Mouse (Mus musculus) midbrain, embryonic 11.5 days (tissue): ENCODE measurements around the gene Limch1. TPM values are rescaled to one million over a fixed set of nuclear protein-coding genes. Genes with fewer than 3 reads are reported as not detected.

Experiments
- ATAC-seq: fragments of 200-750 bp; cut with Nextera tagmentation; 2 replicates; pipeline ENCODE4 v1.8.0; 2017; ENCODE audit warnings: moderate TSS enrichment, moderate library complexity; ENCODE audit not compliant: low FRiP score
- DNase-seq: peaks from one replicate; pipeline ENCODE4 v3.0.0; 2015; ENCODE audit warnings: low spot score; ENCODE audit errors: missing footprints
- H3K27ac ChIP-seq: fragments of 300-500 bp; sonication (generic); 2 replicates; pipeline ENCODE4 v1.5.1; 2014; ENCODE audit warnings: low read depth, low read length
- H3K27me3 ChIP-seq: fragments of 300-500 bp; sonication (generic); 2 replicates; pipeline ENCODE4 v1.6.1; 2014; ENCODE audit warnings: mild to moderate bottlenecking, low read length, moderate library complexity, mixed read lengths; ENCODE audit not compliant: control insufficient read depth, insufficient read depth
- H3K36me3 ChIP-seq: fragments of 300-500 bp; sonication (generic); 2 replicates; pipeline ENCODE4 v1.6.1; 2014; ENCODE audit warnings: mild to moderate bottlenecking, low read length, moderate library complexity, mixed read lengths; ENCODE audit not compliant: control insufficient read depth, insufficient read depth
- H3K4me1 ChIP-seq: fragments of 300-500 bp; sonication (generic); 2 replicates; pipeline ENCODE4 v1.6.1; 2014; ENCODE audit warnings: low read length; ENCODE audit not compliant: control insufficient read depth, insufficient read depth
- H3K4me2 ChIP-seq: fragments of 300-500 bp; sonication (generic); 2 replicates; pipeline ENCODE4 v1.6.1; 2014; ENCODE audit warnings: mild to moderate bottlenecking, moderate library complexity
- H3K4me3 ChIP-seq: fragments of 300-500 bp; sonication (generic); 2 replicates; pipeline ENCODE4 v1.5.1; 2014; ENCODE audit warnings: low read depth, low read length
- H3K9ac ChIP-seq: fragments of 300-500 bp; sonication (generic); 2 replicates; pipeline ENCODE4 v1.6.1; 2014; ENCODE audit warnings: low read length
- H3K9me3 ChIP-seq: fragments of 300-500 bp; sonication (generic); 2 replicates; pipeline ENCODE4 v1.6.1; 2016; ENCODE audit warnings: low read length; ENCODE audit not compliant: control insufficient read depth
- WGBS: fragments of 180-500 bp; shearing (Covaris S2); extraction: QIAGEN DNeasy Blood & Tissue Kit; methylation state at CpG from one replicate; pipeline ENCODE4 v1.1.7; 2014; 5-methylcytosine and 5-hydroxymethylcytosine counted together
- polyA plus RNA-seq: library from polyadenylated mRNA; unstranded; fragments of >200 nt; fragmentation: Nextera tagmentation; extraction: Ambion mirVana; gene quantifications from 2 replicates; pipeline ENCODE4 v1.2.1, GENCODE M21; 2014

Limch1 gene
- polyA plus RNA-seq, 1 experiment from 2014 or later, result 50.5 TPM

DNA sequence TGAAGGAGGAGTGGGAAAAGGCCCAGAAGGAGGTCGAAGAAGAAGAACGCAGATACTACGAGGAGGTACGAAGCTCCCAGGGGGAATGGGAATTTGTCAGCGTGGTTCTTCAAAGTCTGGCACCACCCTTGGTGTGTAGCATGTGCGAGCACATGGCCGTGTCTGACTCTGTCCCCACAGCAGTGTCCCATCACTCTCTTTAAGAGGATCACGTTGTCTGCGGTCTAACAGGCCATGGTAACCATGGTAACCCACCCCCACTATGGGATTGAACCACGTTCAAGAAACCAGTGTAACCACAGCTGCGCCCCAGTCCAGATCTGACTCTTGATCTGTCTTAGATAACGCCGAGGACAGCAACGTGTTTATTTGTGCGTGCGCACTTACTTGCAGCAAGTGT is 283.2 kb downstream of the Limch1 start:
- 67% methylated on average over 16 of the region's 16 CpGs for WGBS
- Histone ChIP-seq H3K9ac (no peak overlapping the region), H3K4me1 (no peaks in the 10 kb centered on the region; the same call in none of the 2 replicates), H3K4me3 (no peak overlapping the region), H3K4me2 (no peak overlapping the region), H3K27ac (no peak overlapping the region), H3K27me3 (no peaks in the 10 kb centered on the region), H3K36me3 (no peaks in the 10 kb centered on the region), H3K9me3 (no peaks in the 10 kb centered on the region)
- ATAC-seq (peak; percentile 78), DNase-seq (peak; percentile 77)

DNA sequence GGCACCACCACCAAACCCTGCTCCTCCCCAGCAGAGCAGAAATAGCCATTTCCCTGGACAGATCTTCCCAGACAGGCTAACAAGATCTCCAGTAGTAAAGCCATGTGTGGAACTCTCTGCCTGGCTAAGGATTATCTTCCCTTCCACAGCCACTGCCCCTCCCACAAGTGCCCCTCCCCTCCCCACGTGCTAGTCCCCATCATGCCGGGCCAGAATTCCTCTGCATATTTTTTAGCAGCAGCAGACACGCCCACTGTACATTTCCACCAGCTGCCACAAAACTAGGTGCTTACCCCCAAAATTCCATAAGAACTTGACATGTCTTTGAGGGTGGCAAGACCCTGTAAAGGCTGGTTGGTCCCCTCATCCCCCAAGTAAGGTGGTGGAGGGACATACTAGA is 284.3 kb downstream of the Limch1 start:
- H3K9me3 ChIP-seq, result no peaks in the 10 kb centered on the region
- H3K9ac ChIP-seq, result no peak overlapping the region
- no peak overlapping the region for H3K27ac ChIP-seq
- WGBS, result 55% methylated on average over 3 of the region's 3 CpGs
- H3K4me3 ChIP-seq, result no peak overlapping the region
- no peaks in the 10 kb centered on the region; the same call in none of the 2 replicates for H3K4me1 ChIP-seq
- DNase-seq, result peak; percentile 68
- ATAC-seq, result no peak
- H3K4me2 ChIP-seq, result no peak overlapping the region
- no peaks in the 10 kb centered on the region for H3K36me3 ChIP-seq
- H3K27me3 ChIP-seq, result no peaks in the 10 kb centered on the region

DNA sequence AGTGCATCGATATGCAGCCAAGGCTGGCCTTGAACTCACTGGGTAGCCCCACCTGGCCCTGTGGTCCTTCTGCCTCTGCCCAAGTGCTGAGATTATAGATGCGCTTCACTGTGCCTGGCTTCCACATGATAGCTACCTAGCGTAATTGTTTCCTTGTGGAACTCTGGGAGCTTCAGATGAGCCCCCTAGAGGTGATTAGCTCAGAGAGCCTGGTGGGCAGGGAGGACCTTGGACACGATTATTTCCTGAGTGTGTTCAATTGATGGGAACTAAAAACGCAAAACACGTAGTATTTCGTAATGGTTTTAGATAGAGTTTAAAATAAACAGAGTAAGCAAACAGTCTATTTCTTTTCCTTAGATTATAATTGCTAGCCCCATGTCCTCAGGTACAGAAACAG is 287.0 kb downstream of the Limch1 start:
- no peak overlapping the region for H3K9ac ChIP-seq
- WGBS, result 79% methylated on average over 7 of the region's 7 CpGs
- no peaks in the 10 kb centered on the region; the same call in none of the 2 replicates for H3K4me1 ChIP-seq
- no peak overlapping the region for H3K4me3 ChIP-seq
- no peaks in the 10 kb centered on the region for H3K27me3 ChIP-seq
- DNase-seq (peak; percentile 83), ATAC-seq (no peak)
- H3K4me2 ChIP-seq, result no peak overlapping the region
- no peak overlapping the region for H3K27ac ChIP-seq
- no peaks in the 10 kb centered on the region for H3K36me3 ChIP-seq
- H3K9me3 ChIP-seq, result no peaks in the 10 kb centered on the region

DNA sequence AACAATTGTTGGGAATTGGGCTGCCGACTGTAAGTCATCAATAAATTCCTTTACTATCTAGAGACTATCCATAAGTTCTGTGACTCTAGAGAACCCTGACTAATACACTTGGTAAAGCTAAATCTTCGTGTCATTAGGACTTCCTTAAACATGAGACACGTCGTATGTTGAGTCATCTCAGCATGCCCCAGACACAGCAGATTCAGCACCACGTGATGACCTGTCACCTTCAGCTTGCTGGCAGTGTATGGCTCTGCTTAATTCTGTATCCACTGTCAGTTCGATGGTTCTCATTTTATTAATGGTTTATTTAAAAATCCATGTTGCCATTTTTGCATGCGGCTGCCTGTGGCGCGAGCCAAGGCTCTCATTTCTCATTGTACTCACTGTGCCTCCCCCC is 298.3 kb downstream of the Limch1 start:
- H3K36me3 ChIP-seq, result no peaks in the 10 kb centered on the region
- H3K4me3 ChIP-seq, result no peak overlapping the region
- no peaks in the 10 kb centered on the region for H3K9me3 ChIP-seq
- ATAC-seq, result no peak
- no peaks in the 10 kb centered on the region for H3K4me1 ChIP-seq
- WGBS, result 85% methylated on average over 8 of the region's 9 CpGs
- H3K4me2 ChIP-seq, result no peak overlapping the region
- no peaks in the 10 kb centered on the region for H3K27me3 ChIP-seq
- no peak for DNase-seq
- H3K27ac ChIP-seq, result no peak overlapping the region
- no peak overlapping the region for H3K9ac ChIP-seq

DNA sequence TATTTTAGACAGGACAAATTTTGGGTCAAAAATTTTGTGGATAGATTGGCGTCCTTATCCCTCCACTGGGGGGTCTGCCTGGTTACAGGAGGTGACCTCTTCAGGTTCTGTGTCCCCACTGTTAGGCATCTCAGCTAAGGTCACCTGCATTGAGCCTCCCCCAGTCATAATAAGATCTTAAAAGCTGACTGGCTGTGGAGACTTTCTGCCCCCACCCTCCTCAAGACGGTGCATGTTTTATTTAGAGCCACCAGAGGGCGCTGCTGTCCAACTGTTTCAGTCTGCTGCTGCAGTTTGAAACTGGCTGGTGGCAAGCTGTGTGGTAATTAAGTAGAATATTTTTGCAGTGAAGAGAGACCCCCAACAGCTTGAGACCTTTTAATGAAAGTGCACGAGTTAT is 302.4 kb downstream of the Limch1 start:
- Histone ChIP-seq H3K9me3 (no peaks in the 10 kb centered on the region), H3K9ac (no peak overlapping the region), H3K36me3 (no peaks in the 10 kb centered on the region), H3K4me2 (no peak overlapping the region), H3K27me3 (no peaks in the 10 kb centered on the region), H3K4me3 (no peak overlapping the region), H3K27ac (no peak overlapping the region), H3K4me1 (no peaks in the 10 kb centered on the region)
- DNase-seq (peak; percentile 96), ATAC-seq (peak; percentile 59)
- WGBS, result 11% methylated on average over 4 of the region's 4 CpGs

DNA sequence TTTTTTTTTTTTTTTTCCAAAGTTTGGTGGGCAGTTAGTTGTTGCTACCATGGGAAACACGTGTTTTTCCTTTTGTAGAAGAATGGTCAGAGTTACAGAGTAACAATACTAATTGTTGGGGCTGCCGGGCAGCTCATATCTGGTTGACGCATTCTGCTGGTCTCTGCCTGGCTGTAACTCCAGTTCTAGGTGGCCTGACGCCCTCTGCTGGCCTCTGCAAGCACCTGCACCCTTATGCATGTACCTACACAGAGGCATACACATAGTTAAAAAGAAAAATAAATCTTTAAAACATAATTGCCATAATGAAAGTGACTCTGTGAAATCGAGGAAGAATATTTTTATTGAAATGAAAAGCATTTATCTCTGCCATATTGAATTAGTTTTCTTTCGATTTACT is 312.2 kb downstream of the Limch1 start:
- WGBS, result 90% methylated on average over 6 of the region's 6 CpGs

DNA sequence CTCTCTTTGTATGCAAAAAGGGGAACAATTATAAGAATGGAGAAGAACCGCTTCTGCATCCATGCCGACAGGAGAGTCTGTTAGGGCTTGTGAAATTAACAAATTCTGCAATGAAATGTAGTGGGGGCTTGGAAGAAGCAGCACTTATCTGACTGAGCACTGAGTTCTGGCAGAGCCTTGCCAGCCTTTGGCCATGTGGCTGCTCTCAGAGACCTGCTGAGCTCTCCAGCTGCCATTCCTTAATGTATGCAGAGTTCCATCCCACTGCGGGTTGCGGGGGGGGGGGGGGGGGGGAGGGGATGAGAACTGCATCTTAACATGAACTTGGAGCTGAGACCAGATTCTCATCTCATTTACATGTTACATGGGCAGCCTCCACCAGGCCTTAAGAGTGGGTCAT is 314.9 kb downstream of the Limch1 start:
- whole genome bisulfite sequencing, result 47% methylated on average over 3 of the region's 4 CpGs
- Histone ChIP-seq H3K4me3 (no peak overlapping the region), H3K36me3 (no peaks in the 10 kb centered on the region), H3K27ac (no peak overlapping the region), H3K4me1 (no peaks in the 10 kb centered on the region), H3K27me3 (no peaks in the 10 kb centered on the region), H3K4me2 (no peak overlapping the region), H3K9me3 (no peaks in the 10 kb centered on the region), H3K9ac (no peak overlapping the region)
- ATAC-seq, result no peak
- DNase-seq, result no peak

More for the DNA sequence above, 312.2 kb downstream of the Limch1 start:
- no peak overlapping the region for H3K4me3 ChIP-seq
- DNase-seq (peak; percentile 49), ATAC-seq (no peak)
- H3K27ac ChIP-seq, result no peak overlapping the region
- no peaks in the 10 kb centered on the region for H3K4me1 ChIP-seq
- no peaks in the 10 kb centered on the region for H3K36me3 ChIP-seq
- H3K9ac ChIP-seq, result no peak overlapping the region
- no peaks in the 10 kb centered on the region for H3K9me3 ChIP-seq
- no peaks in the 10 kb centered on the region for H3K27me3 ChIP-seq
- no peak overlapping the region for H3K4me2 ChIP-seq

DNA sequence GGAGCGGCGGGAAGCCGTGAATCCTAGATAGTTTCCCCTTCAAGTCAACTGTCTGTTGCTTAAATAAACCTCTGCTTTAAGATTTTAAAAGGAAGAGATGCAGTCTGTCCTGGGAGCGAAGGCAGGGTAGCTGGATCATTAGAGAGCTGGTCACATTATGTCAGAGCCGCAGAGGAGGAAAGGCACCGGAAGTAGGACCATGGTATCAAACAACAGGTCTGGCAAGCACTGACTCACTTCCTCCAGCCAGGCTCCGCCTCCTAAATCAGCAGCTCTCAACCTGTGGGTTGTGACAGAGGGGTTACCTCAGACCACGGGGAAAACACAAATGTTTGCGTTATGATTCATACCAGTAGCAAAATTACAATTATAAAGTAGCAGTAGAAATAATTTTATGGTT is 318.0 kb downstream of the Limch1 start:
- no peak overlapping the region for H3K9ac ChIP-seq
- ATAC-seq (no peak), DNase-seq (peak; percentile 57)
- H3K4me2 ChIP-seq, result no peak overlapping the region
- H3K4me1 ChIP-seq, result no peaks in the 10 kb centered on the region
- WGBS, result 88% methylated on average over 9 of the region's 9 CpGs
- H3K36me3 ChIP-seq, result no peaks in the 10 kb centered on the region
- H3K27ac ChIP-seq, result no peak overlapping the region
- no peaks in the 10 kb centered on the region for H3K9me3 ChIP-seq
- H3K27me3 ChIP-seq, result no peaks in the 10 kb centered on the region
- no peak overlapping the region for H3K4me3 ChIP-seq

DNA sequence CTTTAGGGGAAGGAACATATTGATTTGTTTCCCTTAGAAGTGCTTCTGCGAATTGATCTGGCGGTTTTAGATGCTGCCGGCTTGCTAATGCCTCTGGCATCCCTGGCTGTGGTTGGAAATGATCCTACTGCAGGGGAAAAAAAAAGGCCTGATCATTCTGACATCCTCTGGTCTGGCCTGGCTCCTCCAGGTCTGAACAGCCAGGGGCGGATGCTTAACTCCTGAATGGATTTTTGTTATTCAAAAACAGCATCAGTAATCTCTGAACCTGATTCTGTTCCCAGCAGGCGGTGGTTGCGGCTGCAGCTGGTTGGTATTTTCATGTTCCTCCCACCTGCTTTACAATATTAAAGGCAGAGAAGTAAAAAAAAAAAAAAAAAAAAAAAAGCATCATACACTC is 337.5 kb downstream of the Limch1 start:
- H3K4me3 ChIP-seq, result no peak overlapping the region
- no peaks in the 10 kb centered on the region for H3K9me3 ChIP-seq
- H3K4me2 ChIP-seq, result no peak overlapping the region
- no peaks in the 10 kb centered on the region for H3K4me1 ChIP-seq
- no peaks in the 10 kb centered on the region for H3K27me3 ChIP-seq
- H3K36me3 ChIP-seq, result no peaks in the 10 kb centered on the region
- 26% methylated on average over 6 of the region's 6 CpGs for WGBS
- no peak overlapping the region for H3K27ac ChIP-seq
- ATAC-seq, result no peak
- H3K9ac ChIP-seq, result no peak overlapping the region
- DNase-seq, result no peak

DNA sequence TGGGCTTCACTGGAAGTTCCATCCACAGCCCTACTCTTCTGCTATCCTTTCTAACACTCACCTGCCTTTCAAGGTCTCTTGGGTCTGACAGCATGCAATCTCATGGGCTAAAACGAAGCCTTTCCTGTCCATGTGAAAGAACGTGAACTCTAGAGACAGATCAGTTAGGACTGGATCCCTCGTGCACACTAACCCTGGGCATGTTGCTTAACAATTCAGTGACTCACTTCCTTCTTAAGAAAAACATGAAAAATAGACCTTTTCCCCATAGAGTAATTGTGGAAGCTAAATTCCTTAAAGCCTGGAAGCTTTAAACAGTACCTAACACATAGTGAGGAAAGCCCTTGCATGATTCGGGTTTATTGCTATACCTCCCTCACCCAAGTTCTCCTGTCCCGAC is 345.2 kb downstream of the Limch1 start:
- ATAC-seq (no peak), DNase-seq (peak; percentile 2)
- Histone ChIP-seq H3K4me3 (no peak overlapping the region), H3K27ac (no peak overlapping the region), H3K4me1 (no peaks in the 10 kb centered on the region), H3K9ac (no peak overlapping the region), H3K27me3 (peaks cover 54% of the 10 kb centered on the region), H3K36me3 (no peaks in the 10 kb centered on the region), H3K9me3 (no peaks in the 10 kb centered on the region), H3K4me2 (no peak overlapping the region)
- 76% methylated on average over 5 of the region's 5 CpGs for WGBS
